Mouse (Mus musculus) gastrocnemius, postnatal 14 days (tissue): ENCODE measurements at regions not wholly inside any gene's neighbourhood (a gene's known extent, or its start where the extent isn't known, plus 50 kb on each side); places are given as distances from the start of the nearest gene placed in this dataset.

Experiments used
- DNase-seq: peaks from one replicate; pipeline ENCODE4 v3.0.0; 2021; ENCODE audit warnings: mixed read lengths
- intact Hi-C: fragments of 180-260 bp; cut with DNase I; formaldehyde crosslinking; loops from one replicate; pipeline ENCODE4 v1.15.1; 2025; ENCODE audit warnings: low total_unique reads

DNA sequence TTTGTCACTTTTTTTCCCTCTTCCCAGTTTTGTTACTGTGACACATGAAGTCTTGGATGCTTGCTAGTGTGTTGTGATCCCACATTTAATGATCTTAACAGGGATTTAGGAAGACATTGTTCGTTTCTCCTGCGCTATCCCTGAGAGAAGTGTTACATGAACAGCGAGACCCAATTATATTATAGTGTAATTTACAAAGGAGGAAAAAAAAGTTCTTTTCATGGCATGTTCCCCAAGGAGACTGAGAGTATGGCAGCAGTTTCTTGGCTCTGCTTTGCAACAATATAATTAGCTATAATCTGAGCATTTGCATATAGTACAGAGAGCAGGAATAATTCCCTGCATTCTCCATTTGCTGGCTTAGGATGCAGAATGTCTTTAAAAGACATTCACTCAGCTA, 168.6 kb downstream of the Insc start:
- intact Hi-C loops: no loop called here
- DNase-seq: no peak

DNA sequence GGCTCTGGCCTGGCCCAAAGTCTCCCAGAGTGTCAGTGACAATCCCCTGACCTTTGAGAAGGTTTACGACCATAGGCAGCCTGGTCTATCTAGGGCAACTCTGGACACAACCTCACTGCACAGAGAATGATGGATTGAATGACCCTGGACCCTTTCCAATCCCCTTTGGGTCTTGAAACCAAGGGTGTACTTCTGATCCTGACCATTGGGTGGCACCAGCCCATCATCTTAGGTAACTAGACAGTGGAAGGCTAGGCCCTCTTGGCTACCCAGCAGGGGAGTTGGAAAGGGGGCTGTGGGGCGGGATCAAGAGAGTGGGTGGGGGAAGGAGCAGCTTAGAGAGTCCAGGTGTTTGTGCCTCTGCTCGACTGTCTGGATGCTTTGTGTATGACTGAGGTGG, 178.7 kb downstream of the Insc start:
- DNase-seq: peak; percentile 85
- intact Hi-C loops: loop anchor here (10.0 kb wide), 1 partner anchor 1113 kb away; the partner anchor contains the start of genes 1110004F10Rik and Sox6

DNA sequence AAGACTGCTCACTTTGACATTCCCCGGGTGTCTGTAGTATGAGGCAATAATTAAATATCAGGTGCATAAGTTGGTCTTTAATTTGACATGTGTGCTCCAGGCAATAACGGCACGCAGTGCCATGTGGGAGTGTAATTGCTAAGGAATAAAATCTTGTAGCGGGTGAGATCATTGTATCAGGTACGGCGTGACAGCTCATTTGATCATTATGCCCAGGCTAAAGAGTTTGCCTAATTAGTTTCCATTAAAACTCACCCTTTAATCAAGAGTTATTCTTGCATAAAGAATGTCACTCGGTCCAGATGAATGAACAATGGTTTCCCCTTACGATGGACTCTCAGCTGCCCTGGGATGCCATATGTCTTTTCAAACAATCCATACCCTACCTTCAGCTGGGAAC, 190.4 kb downstream of the Insc start:
- intact Hi-C loops: no loop called here
- no peak for DNase-seq

DNA sequence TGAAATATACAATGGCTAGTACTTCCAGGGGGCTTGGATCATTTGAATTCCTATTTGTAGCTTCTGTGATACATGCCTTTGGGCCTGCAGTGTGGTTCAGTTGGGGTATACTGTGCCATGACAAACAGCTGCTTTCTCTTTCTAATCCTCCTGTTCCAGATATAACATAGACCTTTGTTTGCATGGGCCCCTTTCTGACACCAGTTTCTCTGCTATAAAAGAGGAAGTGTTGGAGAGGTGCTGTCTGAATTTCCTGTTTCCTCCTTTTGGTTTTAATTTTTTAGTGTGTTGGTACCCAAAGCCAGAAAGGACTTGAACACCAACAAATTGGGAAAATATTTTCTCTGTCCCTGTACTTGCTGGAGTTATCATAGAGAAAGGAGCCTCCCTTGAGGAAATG, 207.3 kb downstream of the Insc start:
- DNase-seq: no peak

GRCm38 (mm10) chr7:114963206-114963605, 219.7 kb downstream of the Insc start:
- intact Hi-C loops: no loop called here
- no peak for DNase-seq

More for the DNA sequence above, 207.3 kb downstream of the Insc start:
- intact Hi-C loops: no loop called here

- intact Hi-C loops: no loop called here
- DNase-seq: no peak
These were observed 222.4 kb downstream of the Insc start for GRCm38 (mm10) chr7:114965923-114966322.

- intact Hi-C loops: no loop called here
- no peak for DNase-seq
These were observed 243.0 kb downstream of the Insc start for GRCm38 (mm10) chr7:114986481-114986880.

DNA sequence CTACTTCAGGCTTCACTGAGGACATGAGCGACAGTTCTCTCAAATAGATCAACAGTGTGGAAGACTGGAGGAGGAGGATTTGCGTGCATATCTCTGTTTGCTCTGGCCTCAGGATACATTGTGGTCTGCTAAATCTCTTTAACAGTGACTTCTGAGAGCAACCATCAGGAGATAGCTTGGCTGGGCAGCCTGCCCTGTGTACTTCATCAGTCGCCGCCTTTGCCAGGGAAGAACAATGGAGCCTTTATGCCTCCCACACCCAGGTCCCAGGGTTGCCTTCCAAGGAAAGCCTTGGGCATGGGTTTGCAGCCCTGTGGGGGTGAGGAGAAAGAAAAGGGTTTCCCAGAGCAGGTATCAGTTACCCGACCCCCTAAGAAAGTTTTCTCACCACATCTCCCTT, 247.8 kb downstream of the Insc start:
- intact Hi-C loops: no loop called here
- peak; percentile 45 for DNase-seq

DNA sequence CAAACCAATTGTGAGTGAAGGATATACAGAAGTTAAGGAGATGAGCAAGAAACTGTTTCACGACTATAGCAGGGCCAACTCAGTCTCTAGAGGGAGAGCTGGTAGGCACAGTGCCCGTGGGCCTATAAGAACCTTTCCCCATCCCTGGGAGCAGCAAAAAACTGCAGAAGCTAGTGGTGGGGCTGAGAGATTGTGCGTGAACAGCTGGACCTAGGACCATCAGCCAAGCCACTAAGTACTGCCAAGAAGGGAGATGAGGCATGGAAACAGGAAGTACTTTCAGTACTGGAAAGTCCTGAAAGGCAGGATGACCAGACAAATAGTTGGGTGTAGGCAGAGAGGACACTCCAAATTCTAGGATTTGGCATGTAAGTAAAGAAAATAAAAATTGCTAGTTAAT, 248.9 kb downstream of the Insc start:
- peak; percentile 41 for DNase-seq
- intact Hi-C loops: no loop called here

GRCm38 (mm10) chr7:115000796-115001524, 257.5 kb downstream of the Insc start:
- DNase-seq: no peak
- intact Hi-C loops: no loop called here

DNA sequence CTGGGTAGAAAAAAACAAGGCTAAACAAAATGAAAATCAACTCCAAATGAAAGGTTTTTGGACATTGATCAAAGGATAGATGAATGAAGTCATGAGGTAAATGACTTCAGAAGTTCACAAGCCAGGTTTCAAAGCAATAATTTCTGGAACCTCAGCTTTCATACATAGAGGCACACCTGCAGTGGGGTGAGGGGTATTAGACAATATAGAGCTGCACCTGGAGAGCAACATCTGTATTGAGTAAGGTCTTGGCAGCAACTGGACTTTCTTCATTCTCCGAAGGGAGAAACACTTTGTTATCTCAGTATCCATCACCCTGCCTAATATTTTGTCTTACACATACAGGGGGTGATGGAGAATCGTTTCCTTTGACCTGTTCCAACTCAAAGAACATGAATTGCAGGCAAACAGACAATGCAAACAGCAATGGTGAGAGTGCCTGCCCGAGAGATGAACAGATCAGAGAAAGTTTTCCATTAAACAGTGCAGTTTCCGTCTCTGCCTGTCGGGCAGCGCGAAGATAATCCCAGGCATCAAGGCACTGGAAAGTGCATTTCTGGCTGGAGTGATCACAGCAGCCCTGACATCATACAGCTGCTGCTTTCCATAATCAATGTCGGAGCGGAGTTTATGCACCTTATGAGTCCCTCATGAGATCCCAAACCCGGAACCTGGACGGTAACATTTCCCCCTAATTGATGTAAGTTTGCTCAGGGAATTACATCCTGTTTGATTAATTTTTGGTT, 270.9 kb downstream of the Insc start:
- intact Hi-C loops: no loop called here
- DNase-seq: no peak

DNA sequence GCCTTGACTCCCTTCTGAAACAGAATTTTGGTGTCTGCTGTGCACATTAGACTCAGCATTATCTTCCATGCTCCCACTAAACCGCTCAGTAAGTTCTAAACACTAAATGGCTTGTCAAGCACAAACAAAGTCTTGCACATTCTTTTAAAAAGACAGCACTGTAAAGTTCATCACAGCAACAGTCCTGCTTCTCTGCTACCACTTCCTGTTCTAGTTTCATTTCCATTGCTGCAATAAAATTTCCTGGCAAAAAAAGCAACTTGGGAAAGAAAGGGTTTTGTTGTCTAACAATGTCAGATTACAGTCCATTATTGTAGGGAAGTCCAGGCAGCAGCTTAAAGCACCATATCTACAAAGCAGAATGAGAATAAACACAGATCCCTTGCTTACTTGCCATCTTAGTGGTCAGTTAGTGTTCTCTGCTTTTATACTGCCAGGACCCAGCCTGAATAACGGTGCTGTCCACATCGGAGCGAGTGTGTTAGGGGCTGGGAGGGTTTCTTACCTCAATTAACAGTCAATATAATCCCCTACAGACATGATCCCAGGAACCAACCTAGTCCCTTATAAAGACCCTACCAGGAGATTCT, 276.0 kb downstream of the Insc start:
- no peak for DNase-seq
- intact Hi-C loops: no loop called here

DNA sequence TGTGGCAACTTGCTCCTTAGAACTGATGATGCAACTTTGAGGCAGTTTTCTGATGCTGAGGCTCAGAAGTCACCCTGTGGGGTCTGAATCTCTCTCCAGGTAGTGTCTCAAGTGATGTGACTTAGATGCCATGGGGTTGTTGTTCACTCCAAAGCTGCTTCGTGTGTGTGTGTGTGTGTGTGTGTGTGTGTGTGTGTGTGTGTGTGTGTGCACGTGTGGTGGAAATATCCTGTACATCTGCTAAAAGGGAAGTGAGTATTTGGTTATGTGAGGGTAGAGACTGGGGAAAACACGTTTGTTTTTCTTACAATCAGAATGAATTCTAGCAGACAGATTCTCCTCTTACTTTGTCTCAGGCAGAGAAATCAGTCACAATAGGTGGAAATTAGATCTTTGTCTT, 276.5 kb downstream of the Insc start:
- intact Hi-C loops: no loop called here
- DNase-seq: no peak

- no peak for DNase-seq
- intact Hi-C loops: no loop called here
These were observed 282.3 kb downstream of the Insc start for GRCm38 (mm10) chr7:115025803-115026202.

DNA sequence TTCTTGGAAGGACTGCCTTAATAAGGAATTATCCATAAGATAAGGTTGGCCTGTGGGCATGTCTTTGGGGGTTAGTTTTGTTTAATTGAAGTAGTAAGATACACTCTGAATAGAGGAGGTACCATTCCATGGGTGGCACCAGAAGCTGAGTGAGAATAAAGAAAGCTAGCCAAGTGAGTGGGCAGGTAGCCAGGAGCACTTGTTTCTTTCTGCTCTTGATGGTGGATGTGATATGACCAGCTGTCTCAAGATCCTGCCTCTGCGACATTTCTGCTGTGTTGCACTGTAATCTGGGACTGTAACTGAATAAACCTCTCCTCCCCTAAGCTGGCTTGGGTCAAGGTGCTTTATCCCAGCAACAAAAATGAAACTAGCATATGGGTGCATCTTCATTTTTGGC, 284.2 kb downstream of the Insc start:
- DNase-seq: no peak
- intact Hi-C loops: no loop called here

GRCm38 (mm10) chr7:115033987-115034386, 290.5 kb downstream of the Insc start:
- DNase-seq: no peak
- intact Hi-C loops: no loop called here

GRCm38 (mm10) chr7:115055527-115055926, 312.0 kb downstream of the Insc start:
- intact Hi-C loops: no loop called here
- DNase-seq: no peak

DNA sequence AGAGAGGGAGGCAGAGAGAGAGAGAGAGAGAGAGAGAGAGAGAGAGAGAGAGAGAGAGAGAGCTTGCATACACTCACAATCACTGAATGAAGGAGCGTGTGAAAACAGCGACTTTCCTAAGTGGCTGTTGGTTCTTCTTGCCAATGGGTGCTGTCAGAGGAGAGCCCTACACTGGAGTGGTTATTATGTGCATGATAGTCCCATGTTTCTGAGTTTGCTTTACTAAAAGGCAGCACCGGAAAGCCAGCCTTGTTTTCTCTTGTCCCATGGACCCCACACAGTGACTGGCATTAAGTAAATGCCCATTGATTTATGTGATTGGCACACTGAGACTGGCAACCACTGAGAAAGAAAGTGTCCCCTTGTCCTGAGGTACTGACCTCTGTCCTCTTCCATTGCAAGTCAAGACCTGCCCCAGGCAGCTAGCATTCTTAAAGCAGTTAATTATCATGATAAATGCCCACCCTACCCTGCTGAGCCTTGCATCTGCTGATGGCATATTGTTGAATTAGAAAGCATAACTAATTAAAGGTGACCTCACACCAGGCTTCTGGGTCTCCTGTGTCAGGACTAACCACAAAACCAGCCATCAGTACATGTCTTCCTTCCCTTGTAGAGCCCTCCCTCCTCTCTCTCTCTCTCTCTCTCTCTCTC, 313.6 kb downstream of the Insc start:
- intact Hi-C loops: no loop called here
- DNase-seq: no peak

GRCm38 (mm10) chr7:115057736-115058135, 314.2 kb downstream of the Insc start:
- no peak for DNase-seq
- intact Hi-C loops: no loop called here

GRCm38 (mm10) chr7:115060171-115060570, 316.7 kb downstream of the Insc start:
- DNase-seq: no peak
- intact Hi-C loops: no loop called here
